Mouse (Mus musculus): ENCODE measurements around the gene Adgrl2. TPM values are rescaled to one million over a fixed set of nuclear protein-coding genes. Genes with fewer than 3 reads are reported as not detected.

The Adgrl2 gene
- total RNA-seq, 2 experiments from 2014 or later: 163 to 173 TPM

- no peak for DNase-seq (ENCODE audit: extremely low spot score in 1 of 2, low spot score in 2 of 2)
- intact Hi-C loops (cut with DNase I): no loop called here
Observed at GRCm38 (mm10) chr3:148939457-148939856, 50.9 kb downstream of the Adgrl2 start.

GRCm38 (mm10) chr3:148935056-148935455 lies 55.3 kb downstream of the Adgrl2 start:
- DNase-seq (ENCODE audit: extremely low spot score in 1 of 2, low spot score in 2 of 2): peak in 1 of 2 experiments; percentile 31

DNA sequence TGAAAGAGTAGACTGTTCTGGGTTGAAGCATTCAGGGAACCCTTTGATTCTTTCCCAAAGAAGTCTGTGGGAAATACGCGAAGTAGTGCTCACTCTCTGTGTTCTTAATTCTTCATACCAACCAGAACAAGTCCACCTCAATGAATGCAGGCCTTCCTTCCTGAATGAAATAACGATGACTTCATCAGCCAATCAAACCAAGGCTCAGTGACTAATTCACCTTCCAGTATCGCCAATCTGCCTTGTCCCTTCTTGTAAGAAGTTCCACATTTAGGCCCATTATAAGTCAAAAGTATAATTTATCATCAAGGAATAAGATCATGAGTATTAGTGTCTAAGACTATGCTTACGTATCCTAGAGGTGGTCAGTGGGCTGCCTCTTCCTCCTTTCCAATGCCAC lies 56.1 kb downstream of the Adgrl2 start:
- intact Hi-C loops (cut with DNase I): no loop called here
- no peak for DNase-seq (ENCODE audit: extremely low spot score in 1 of 2, low spot score in 2 of 2)

More at GRCm38 (mm10) chr3:148935056-148935455, 55.3 kb downstream of the Adgrl2 start:
- intact Hi-C loops (cut with DNase I): no loop called here

GRCm38 (mm10) chr3:148933160-148933559 lies 57.2 kb downstream of the Adgrl2 start:
- DNase-seq (ENCODE audit: extremely low spot score in 1 of 2, low spot score in 2 of 2): no peak
- intact Hi-C loops (cut with DNase I): no loop called here

GRCm38 (mm10) chr3:148930913-148931312 lies 59.4 kb downstream of the Adgrl2 start:
- intact Hi-C loops (cut with DNase I): no loop called here
- DNase-seq (ENCODE audit: extremely low spot score in 1 of 2, low spot score in 2 of 2): no peak

- intact Hi-C loops (cut with DNase I): no loop called here
Observed at GRCm38 (mm10) chr3:148926330-148926729, 64.0 kb downstream of the Adgrl2 start.

DNA sequence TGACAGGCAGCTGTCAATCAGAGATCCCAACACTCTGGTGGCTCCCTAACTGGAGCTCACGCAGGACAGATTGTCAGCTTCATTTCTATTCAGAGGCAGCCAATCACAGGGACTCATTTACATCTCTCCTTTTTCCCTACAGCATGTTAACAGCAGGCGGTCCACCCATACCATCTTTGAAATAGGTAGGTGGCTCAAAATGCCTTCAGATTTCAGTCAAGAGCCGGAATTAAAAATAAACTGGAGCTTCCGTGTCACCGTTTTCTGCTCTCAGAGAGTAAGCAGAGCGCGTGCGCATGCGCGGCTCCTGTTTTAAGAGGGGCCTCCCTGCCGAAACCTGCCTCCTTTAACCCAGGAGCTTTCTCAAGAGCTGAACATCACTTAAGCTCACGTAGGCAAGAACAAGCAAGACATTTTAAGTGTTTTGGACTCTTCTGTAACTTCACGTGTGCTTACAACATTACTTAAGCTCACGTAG lies 67.7 kb downstream of the Adgrl2 start:
- intact Hi-C loops (cut with DNase I): no loop called here
- DNase-seq (ENCODE audit: extremely low spot score in 1 of 2, low spot score in 2 of 2): peak; percentile 65 to 79

More at GRCm38 (mm10) chr3:148926330-148926729, 64.0 kb downstream of the Adgrl2 start:
- no peak for DNase-seq (ENCODE audit: extremely low spot score in 1 of 2, low spot score in 2 of 2)

DNA sequence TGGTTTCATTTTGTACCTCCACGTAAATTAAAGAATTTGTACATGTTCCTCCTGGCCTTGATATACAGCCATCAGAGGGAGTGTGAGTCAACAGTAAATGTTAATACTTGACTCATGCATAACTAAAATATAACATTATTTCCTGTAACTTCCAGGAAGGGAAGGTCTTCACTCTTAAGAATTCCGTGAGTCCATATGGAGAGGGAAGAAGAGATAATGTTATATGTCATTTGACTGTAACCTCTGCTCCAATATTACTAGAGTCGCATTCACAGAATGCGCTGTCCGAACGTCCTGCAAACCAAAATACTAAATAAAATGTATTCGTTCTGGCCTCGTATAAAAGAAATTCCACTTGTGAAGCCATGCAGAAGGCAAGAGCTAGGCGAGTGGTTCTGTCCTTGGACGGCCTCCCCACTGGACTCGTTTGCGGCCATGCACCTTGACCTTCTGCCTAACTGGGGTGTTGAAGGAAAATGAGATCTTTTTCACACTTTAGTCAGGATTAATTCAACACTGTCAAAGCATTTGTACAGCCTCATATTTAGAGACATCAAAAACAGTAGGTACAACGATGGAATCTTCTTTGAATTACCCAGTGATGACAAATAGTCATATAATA lies 68.3 kb downstream of the Adgrl2 start:
- DNase-seq (ENCODE audit: extremely low spot score in 1 of 2, low spot score in 2 of 2): no peak
- intact Hi-C loops (cut with DNase I): no loop called here

GRCm38 (mm10) chr3:148920881-148921280 lies 69.5 kb downstream of the Adgrl2 start:
- DNase-seq (ENCODE audit: extremely low spot score in 1 of 2, low spot score in 2 of 2): no peak
- intact Hi-C loops (cut with DNase I): no loop called here

- DNase-seq (ENCODE audit: extremely low spot score in 1 of 2, low spot score in 2 of 2): no peak
- intact Hi-C loops (cut with DNase I): no loop called here
Observed at GRCm38 (mm10) chr3:148918425-148918824, 71.9 kb downstream of the Adgrl2 start.

- intact Hi-C loops (cut with DNase I): no loop called here
- DNase-seq (ENCODE audit: extremely low spot score in 1 of 2, low spot score in 2 of 2): no peak
Observed at GRCm38 (mm10) chr3:148917837-148918236, 72.5 kb downstream of the Adgrl2 start.

GRCm38 (mm10) chr3:148916226-148916625 lies 74.1 kb downstream of the Adgrl2 start:
- no peak for DNase-seq (ENCODE audit: extremely low spot score in 1 of 2, low spot score in 2 of 2)
- intact Hi-C loops (cut with DNase I): no loop called here

DNA sequence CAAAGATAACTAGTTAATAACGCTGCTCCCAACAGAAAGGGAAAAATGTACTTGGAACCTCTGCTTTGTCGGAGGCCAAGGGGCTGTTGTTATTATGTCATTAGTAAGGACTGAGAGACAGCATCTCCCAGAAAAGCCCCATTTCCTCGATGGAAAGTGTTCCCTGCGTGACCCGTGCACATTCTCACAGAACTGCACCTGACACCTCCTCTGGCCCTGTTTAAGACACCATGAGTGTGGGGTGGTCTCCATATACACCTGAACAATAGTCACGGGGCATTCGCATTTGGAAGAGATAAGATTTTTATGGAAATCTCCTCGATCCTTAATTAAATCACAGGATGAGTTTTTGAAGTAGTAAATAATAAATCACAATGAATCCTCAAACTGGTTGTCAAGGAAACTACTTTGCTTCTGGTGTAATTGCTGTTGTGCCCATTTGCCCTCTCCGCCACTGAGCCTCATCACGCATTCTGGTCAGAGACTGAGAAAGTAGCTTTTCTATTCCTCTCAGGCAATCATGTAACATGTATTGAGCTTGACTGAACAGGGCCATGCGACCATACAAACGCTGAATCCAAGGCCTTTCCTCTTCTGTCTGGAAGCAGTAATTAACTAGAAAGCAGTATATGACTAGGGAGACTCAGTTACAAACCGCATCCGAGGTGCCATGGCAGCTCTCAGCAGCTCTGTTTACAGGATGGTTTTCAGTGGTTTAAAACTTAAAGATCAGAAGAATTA lies 77.2 kb downstream of the Adgrl2 start:
- no peak for DNase-seq (ENCODE audit: extremely low spot score in 1 of 2, low spot score in 2 of 2)
- intact Hi-C loops (cut with DNase I): no loop called here

- DNase-seq (ENCODE audit: extremely low spot score in 1 of 2, low spot score in 2 of 2): no peak
- intact Hi-C loops (cut with DNase I): no loop called here
Observed at GRCm38 (mm10) chr3:148912536-148912935, 77.8 kb downstream of the Adgrl2 start.

GRCm38 (mm10) chr3:148907873-148908272 lies 82.5 kb downstream of the Adgrl2 start:
- intact Hi-C loops (cut with DNase I): no loop called here
- no peak for DNase-seq (ENCODE audit: extremely low spot score in 1 of 2, low spot score in 2 of 2)

DNA sequence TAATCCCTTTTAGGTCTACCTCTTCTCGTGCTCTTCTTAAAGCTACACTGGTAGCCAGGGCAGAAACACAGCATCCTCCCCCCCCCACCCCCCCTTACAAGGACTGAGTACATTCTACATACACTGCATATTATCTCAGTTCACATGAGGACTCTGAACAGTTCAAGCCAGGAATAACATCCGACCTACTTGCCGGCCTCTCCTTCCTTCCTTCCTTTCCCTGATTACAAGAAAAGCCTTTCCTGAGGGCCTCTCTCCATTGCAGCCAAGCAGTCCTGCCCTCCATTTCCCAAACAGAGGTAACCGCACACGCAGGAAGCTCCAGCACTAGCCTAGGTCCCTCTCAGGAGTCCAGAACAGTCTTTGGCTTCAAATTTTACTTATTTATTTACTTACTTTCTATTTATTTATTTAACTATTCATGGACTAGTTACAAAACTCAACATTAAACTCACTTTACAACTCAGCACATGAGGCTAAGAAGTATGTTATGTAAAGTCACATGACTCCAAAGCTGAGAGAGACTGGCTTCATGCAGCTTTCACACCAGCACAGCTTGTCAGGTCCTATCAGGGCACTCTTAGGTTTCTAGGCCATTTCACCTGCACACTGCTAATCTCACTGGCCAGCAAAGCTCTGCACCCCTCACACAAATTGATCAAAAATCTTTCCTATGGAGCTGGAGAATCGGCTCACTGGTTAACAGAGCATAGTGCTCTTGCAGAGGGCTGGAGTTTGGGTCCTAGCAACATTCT lies 83.2 kb downstream of the Adgrl2 start:
- intact Hi-C loops (cut with DNase I): no loop called here
- DNase-seq (ENCODE audit: extremely low spot score in 1 of 2, low spot score in 2 of 2): no peak

DNA sequence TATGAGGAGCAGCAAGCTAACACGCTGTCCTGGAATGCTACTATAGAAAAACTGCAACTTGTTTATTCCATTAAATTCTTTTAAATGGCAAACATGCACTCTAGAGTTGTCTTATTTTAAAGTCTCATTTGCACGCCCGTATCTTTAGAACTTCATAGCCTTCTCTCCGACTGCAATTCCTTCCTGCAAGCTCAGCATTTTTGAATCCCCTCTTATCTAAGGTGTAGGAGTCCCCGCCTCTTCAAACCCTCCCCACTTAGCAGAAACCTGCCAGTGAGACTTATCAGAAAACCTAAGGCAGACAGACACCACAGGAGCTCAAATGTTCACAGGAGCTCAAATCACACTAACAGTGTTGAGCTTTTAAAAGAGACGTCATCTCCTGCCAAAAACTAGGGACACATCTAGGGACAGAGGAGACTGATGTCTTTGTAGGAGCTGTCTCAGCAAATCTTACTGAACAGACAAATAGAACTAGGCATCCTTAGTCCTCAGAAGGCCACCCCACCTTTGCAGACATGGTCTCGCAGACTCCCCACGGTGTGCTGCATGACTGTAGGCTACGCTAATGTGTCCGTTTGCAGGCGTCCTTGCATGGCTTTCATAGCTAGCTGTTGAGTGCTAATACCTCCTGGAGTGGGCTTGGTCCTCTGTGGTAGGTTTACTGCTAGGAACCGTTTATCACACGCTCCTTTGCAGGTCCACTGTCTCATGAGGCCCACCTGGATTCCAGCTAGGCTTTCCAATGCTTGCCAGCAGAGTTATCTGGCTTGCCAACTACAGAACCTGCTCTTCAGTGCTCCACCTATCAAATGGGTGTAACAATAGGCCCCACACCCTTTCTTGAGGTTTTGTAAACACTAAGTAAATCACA lies 84.2 kb downstream of the Adgrl2 start:
- intact Hi-C loops (cut with DNase I): no loop called here

DNA sequence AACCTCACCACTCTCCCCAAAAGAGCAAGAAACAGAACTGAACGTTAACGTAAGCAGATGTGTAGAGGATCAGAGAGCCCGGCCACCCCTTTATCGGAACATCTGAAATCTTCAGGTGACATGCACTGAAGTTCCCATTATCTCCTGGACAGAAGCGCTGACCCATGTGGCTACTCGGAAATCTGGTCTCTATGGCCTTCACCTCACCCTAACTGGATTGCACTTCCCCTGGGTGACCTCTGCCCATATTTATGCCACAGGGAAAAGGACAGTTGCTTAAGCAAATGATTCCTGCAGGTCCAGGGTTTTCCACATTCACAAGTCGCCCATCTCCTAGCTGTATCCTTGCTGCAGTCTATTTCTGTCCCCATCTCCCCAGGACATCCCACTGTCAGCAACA lies 84.9 kb downstream of the Adgrl2 start:
- DNase-seq (ENCODE audit: extremely low spot score in 1 of 2, low spot score in 2 of 2): no peak
- intact Hi-C loops (cut with DNase I): no loop called here

More for the DNA sequence above, 84.2 kb downstream of the Adgrl2 start:
- no peak for DNase-seq (ENCODE audit: extremely low spot score in 1 of 2, low spot score in 2 of 2)

- intact Hi-C loops (cut with DNase I): no loop called here
- no peak for DNase-seq (ENCODE audit: extremely low spot score in 1 of 2, low spot score in 2 of 2)
Observed at GRCm38 (mm10) chr3:148899857-148900256, 90.5 kb downstream of the Adgrl2 start.
